Mouse (Mus musculus) CD4-positive, CD25-positive, alpha-beta regulatory T cell, adult 4 months (primary cell): Measurements from ENCODE around the gene Ptprf. TPM values are rescaled to one million over a fixed set of nuclear protein-coding genes. Genes with fewer than 3 reads are reported as not detected.

Experiments used
- ATAC-seq: one replicate; pipeline ENCODE4 v1.8.0; 2017
- polyA plus RNA-seq, 2 experiments: library from polyadenylated mRNA; unstranded; fragments of 100-300 nt; shearing (Covaris generic); gene quantifications; one replicate each; pipeline ENCODE4 v1.2.1; 2017

Ptprf gene
- polyA plus RNA-seq, 2 experiments from 2014 or later, result 0.39 to 0.65 TPM

- ATAC-seq, result no peak
Measured at GRCm38 (mm10) chr4:118257416-118257815, 33.8 kb downstream of the Ptprf start.

GRCm38 (mm10) chr4:118256217-118256616, 35.0 kb downstream of the Ptprf start:
- ATAC-seq, result no peak

- ATAC-seq, result no peak
Measured at GRCm38 (mm10) chr4:118254953-118255352, 36.3 kb downstream of the Ptprf start.

- no peak for ATAC-seq
Measured at GRCm38 (mm10) chr4:118247323-118247722, 43.9 kb downstream of the Ptprf start.

- ATAC-seq, result no peak
Measured at GRCm38 (mm10) chr4:118245847-118246246, 45.4 kb downstream of the Ptprf start.

- ATAC-seq, result no peak
Measured at GRCm38 (mm10) chr4:118243791-118244190, 47.4 kb downstream of the Ptprf start.

GRCm38 (mm10) chr4:118243298-118243697, 47.9 kb downstream of the Ptprf start:
- ATAC-seq, result no peak

- ATAC-seq, result no peak
Measured at GRCm38 (mm10) chr4:118239960-118240689, 51.1 kb downstream of the Ptprf start.

GRCm38 (mm10) chr4:118238666-118239065, 52.5 kb downstream of the Ptprf start:
- no peak for ATAC-seq

GRCm38 (mm10) chr4:118236871-118237270, 54.3 kb downstream of the Ptprf start:
- ATAC-seq, result no peak

GRCm38 (mm10) chr4:118234711-118235388, 56.4 kb downstream of the Ptprf start:
- no peak for ATAC-seq

- ATAC-seq, result no peak
Measured at GRCm38 (mm10) chr4:118233886-118234285, 57.3 kb downstream of the Ptprf start.

GRCm38 (mm10) chr4:118231861-118232260, 59.3 kb downstream of the Ptprf start:
- no peak for ATAC-seq

- ATAC-seq, result no peak
Measured at GRCm38 (mm10) chr4:118229035-118229770, 62.0 kb downstream of the Ptprf start.

GRCm38 (mm10) chr4:118227398-118227797, 63.8 kb downstream of the Ptprf start:
- ATAC-seq, result no peak

- no peak for ATAC-seq
Measured at GRCm38 (mm10) chr4:118221261-118221660, 69.9 kb downstream of the Ptprf start.

GRCm38 (mm10) chr4:118220756-118221155, 70.4 kb downstream of the Ptprf start:
- ATAC-seq, result no peak

GRCm38 (mm10) chr4:118219487-118219886, 71.7 kb downstream of the Ptprf start:
- no peak for ATAC-seq

GRCm38 (mm10) chr4:118218521-118218920, 72.7 kb downstream of the Ptprf start:
- ATAC-seq, result no peak

- peak; percentile 64 for ATAC-seq
Measured at GRCm38 (mm10) chr4:118216726-118217595, 74.2 kb downstream of the Ptprf start.

GRCm38 (mm10) chr4:118214891-118215290, 76.3 kb downstream of the Ptprf start:
- no peak for ATAC-seq

- ATAC-seq, result no peak
Measured at GRCm38 (mm10) chr4:118206918-118207640, 84.1 kb downstream of the Ptprf start.
